Mouse (Mus musculus): ENCODE measurements at regions not wholly inside any gene's neighbourhood (a gene's known extent, or its start where the extent isn't known, plus 50 kb on each side); places are given as distances from the start of the nearest gene placed in this dataset.

- Histone ChIP-seq H3K9ac (replicated peaks; ENCODE audit: low read depth, low read length) (no peak overlapping the region), H3K9me3 (replicated peaks; ENCODE audit: control insufficient read depth, low read length) (no peaks in the 10 kb centered on the region), H3K4me3 (ENCODE audit: low read depth, low read length) (no peak overlapping the region), H3K27me3 (ENCODE audit: control insufficient read depth, insufficient read depth, low read length) (no peaks in the 10 kb centered on the region), H3K4me2 (ENCODE audit: low read depth, low read length) (no peak overlapping the region), H3K36me3 (replicated peaks; ENCODE audit: control insufficient read depth, insufficient read depth, low read length) (no peaks in the 10 kb centered on the region), H3K27ac (ENCODE audit: low read depth) (no peak overlapping the region), H3K4me1 (ENCODE audit: control insufficient read depth, insufficient read depth) (no peaks in the 10 kb centered on the region)
- TF ChIP-seq CTCF (IDR thresholded peaks at IDR 0.05; ENCODE audit: low read depth) = no peak
- TF ChIP-seq EP300 (IDR thresholded peaks at IDR 0.05; ENCODE audit: low read depth) = no peak
- ATAC-seq (ENCODE audit: insufficient read depth, low read depth) (no peak), DNase-seq (ENCODE audit: low spot score) (no peak)
- 85% methylated on average over 3 of the region's 3 CpGs for WGBS
These were observed 437.6 kb downstream of the Rps24 start for GRCm38 (mm10) chr14:24924561-24924960.

GRCm38 (mm10) chr14:24926086-24927048 is 439.4 kb downstream of the Rps24 start:
- Histone ChIP-seq H3K4me2 (ENCODE audit: low read depth, low read length) (no peak overlapping the region), H3K4me3 (ENCODE audit: low read depth, low read length) (no peak overlapping the region), H3K36me3 (replicated peaks; ENCODE audit: control insufficient read depth, insufficient read depth, low read length) (no peaks in the 10 kb centered on the region), H3K27ac (ENCODE audit: low read depth) (no peak overlapping the region), H3K9me3 (replicated peaks; ENCODE audit: control insufficient read depth, low read length) (no peaks in the 10 kb centered on the region), H3K27me3 (ENCODE audit: control insufficient read depth, insufficient read depth, low read length) (no peaks in the 10 kb centered on the region), H3K9ac (replicated peaks; ENCODE audit: low read depth, low read length) (no peak overlapping the region), H3K4me1 (ENCODE audit: control insufficient read depth, insufficient read depth) (peaks cover 3% of the 10 kb centered on the region; the same call in 1 of the 2 replicates)
- TF ChIP-seq CTCF (IDR thresholded peaks at IDR 0.05; ENCODE audit: low read depth) (no peak), EP300 (IDR thresholded peaks at IDR 0.05; ENCODE audit: low read depth) (no peak)
- WGBS = 66% methylated on average over 11 of the region's 11 CpGs
- ATAC-seq (ENCODE audit: insufficient read depth, low read depth) (no peak), DNase-seq (ENCODE audit: low spot score) (no peak)

- H3K9ac ChIP-seq (replicated peaks; ENCODE audit: low read depth, low read length) = no peak overlapping the region
- no peak for DNase-seq (ENCODE audit: low spot score)
- peaks cover 3% of the 10 kb centered on the region; the same call in 1 of the 2 replicates for H3K4me1 ChIP-seq (ENCODE audit: control insufficient read depth, insufficient read depth)
- no peaks in the 10 kb centered on the region for H3K27me3 ChIP-seq (ENCODE audit: control insufficient read depth, insufficient read depth, low read length)
- no peak overlapping the region for H3K4me3 ChIP-seq (ENCODE audit: low read depth, low read length)
- no peak for ATAC-seq (ENCODE audit: insufficient read depth, low read depth)
- no peaks in the 10 kb centered on the region for H3K36me3 ChIP-seq (replicated peaks; ENCODE audit: control insufficient read depth, insufficient read depth, low read length)
- 68% methylated on average over 3 of the region's 3 CpGs for WGBS
- no peaks in the 10 kb centered on the region for H3K9me3 ChIP-seq (replicated peaks; ENCODE audit: control insufficient read depth, low read length)
- no peak overlapping the region for H3K27ac ChIP-seq (ENCODE audit: low read depth)
- H3K4me2 ChIP-seq (ENCODE audit: low read depth, low read length) = no peak overlapping the region
- TF ChIP-seq CTCF (IDR thresholded peaks at IDR 0.05; ENCODE audit: low read depth) = no peak
- no peak for TF ChIP-seq EP300 (IDR thresholded peaks at IDR 0.05; ENCODE audit: low read depth)
These were observed 441.8 kb downstream of the Rps24 start for GRCm38 (mm10) chr14:24928726-24929125.

GRCm38 (mm10) chr14:24930251-24930650 is 443.3 kb downstream of the Rps24 start:
- Histone ChIP-seq H3K4me3 (ENCODE audit: low read depth, low read length) (no peak overlapping the region), H3K36me3 (replicated peaks; ENCODE audit: control insufficient read depth, insufficient read depth, low read length) (no peaks in the 10 kb centered on the region), H3K4me2 (ENCODE audit: low read depth, low read length) (no peak overlapping the region), H3K27ac (ENCODE audit: low read depth) (no peak overlapping the region), H3K4me1 (ENCODE audit: control insufficient read depth, insufficient read depth) (peaks cover 3% of the 10 kb centered on the region; the same call in 1 of the 2 replicates), H3K9ac (replicated peaks; ENCODE audit: low read depth, low read length) (no peak overlapping the region), H3K9me3 (replicated peaks; ENCODE audit: control insufficient read depth, low read length) (no peaks in the 10 kb centered on the region), H3K27me3 (ENCODE audit: control insufficient read depth, insufficient read depth, low read length) (no peaks in the 10 kb centered on the region)
- WGBS = 46% methylated on average over 7 of the region's 7 CpGs
- ATAC-seq (ENCODE audit: insufficient read depth, low read depth) = no peak
- TF ChIP-seq CTCF (IDR thresholded peaks at IDR 0.05; ENCODE audit: low read depth) (no peak), EP300 (IDR thresholded peaks at IDR 0.05; ENCODE audit: low read depth) (no peak)
- DNase-seq (ENCODE audit: low spot score) = no peak

GRCm38 (mm10) chr14:24937876-24938275 is 451.0 kb downstream of the Rps24 start:
- no peak overlapping the region for H3K4me3 ChIP-seq (ENCODE audit: low read depth, low read length)
- no peak overlapping the region for H3K27ac ChIP-seq (ENCODE audit: low read depth)
- H3K9ac ChIP-seq (replicated peaks; ENCODE audit: low read depth, low read length) = no peak overlapping the region
- ATAC-seq (ENCODE audit: insufficient read depth, low read depth) = no peak
- H3K27me3 ChIP-seq (ENCODE audit: control insufficient read depth, insufficient read depth, low read length) = no peaks in the 10 kb centered on the region
- H3K9me3 ChIP-seq (replicated peaks; ENCODE audit: control insufficient read depth, low read length) = no peaks in the 10 kb centered on the region
- no peak overlapping the region for H3K4me2 ChIP-seq (ENCODE audit: low read depth, low read length)
- no peak for DNase-seq (ENCODE audit: low spot score)
- 78% methylated on average over 2 of the region's 2 CpGs for WGBS
- no peaks in the 10 kb centered on the region for H3K36me3 ChIP-seq (replicated peaks; ENCODE audit: control insufficient read depth, insufficient read depth, low read length)
- peaks cover 6% of the 10 kb centered on the region; the same call in 1 of the 2 replicates for H3K4me1 ChIP-seq (ENCODE audit: control insufficient read depth, insufficient read depth)
- TF ChIP-seq CTCF (IDR thresholded peaks at IDR 0.05; ENCODE audit: low read depth) = no peak
- TF ChIP-seq EP300 (IDR thresholded peaks at IDR 0.05; ENCODE audit: low read depth) = no peak
